In the genomic region with DNA sequence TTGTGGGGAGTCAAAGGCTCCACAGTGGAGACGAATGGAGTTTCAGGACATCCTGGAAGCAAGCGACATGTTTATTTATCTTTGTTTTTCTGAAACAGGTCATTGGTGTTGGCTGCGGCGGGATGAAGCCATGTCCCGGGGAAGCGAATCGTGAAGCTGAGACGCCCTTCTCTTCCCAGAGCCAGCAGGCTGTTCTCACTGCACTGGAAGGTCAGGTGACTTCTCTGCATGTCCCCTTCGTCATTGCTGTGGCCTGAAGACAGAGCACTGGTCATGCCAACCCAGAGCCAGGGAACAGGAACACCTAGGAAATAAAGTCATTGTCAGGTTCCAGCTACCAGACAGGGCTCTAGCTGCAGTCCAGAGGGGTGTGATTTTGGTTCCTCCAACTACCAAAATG, we compare ENCODE assay signal across 32 mouse cellular contexts. TPM values are rescaled to one million over a fixed set of nuclear protein-coding genes. Genes with fewer than 3 reads are reported as not detected.
A peak's percentile ranks its signal among the peaks of the same experiment; 100 is the strongest.
DNase-seq lines count a peak whose midpoint lies in the region; ATAC-seq and TF ChIP-seq lines count a peak whose summit lies in the region.
"Had no signal": no experiment of that assay in that cellular context is flagged by ENCODE, and none has a peak within 500 bp of the region (broad histone marks: within the 10 kb centered on the region; RNA-seq: fewer than 3 reads in every experiment).

No protein-coding gene starts in this region.

- no peak for DNase-seq in kidney, adult 9 months
- peak; percentile 2 for DNase-seq in lung, adult 2 months
- DNase-seq in lung, postnatal 14 days, result no peak
- DNase-seq in lung, postnatal 25 days (ENCODE audit: low spot score), result peak; percentile 7
- DNase-seq in lung, postnatal 4 days, result peak; percentile 26 to 56
- no peak for DNase-seq in gastrocnemius, postnatal 25 days
- DNase-seq: adrenal gland, adult 2 months; adrenal gland, postnatal 14 days; cerebellum, adult 11 months; cerebellum, adult 2 months; cerebellum, adult 9-11 months; cerebellum, postnatal 25 days; forebrain, postnatal 0 days; gastrocnemius, adult 2 months; gastrocnemius, postnatal 36 days; heart, postnatal 14 days; heart, postnatal 4 days had no signal

- H3K4me1 ChIP-seq in kidney, embryonic 15.5 days, result peaks cover 15% of the 10 kb centered on the region
- H3K4me1 ChIP-seq in lung, adult 2 months (ENCODE audit: control insufficient read depth, insufficient read depth, low read length), result peaks cover 3% of the 10 kb centered on the region
- H3K4me1 ChIP-seq: embryonic facial prominence, embryonic 12.5 days had no signal

- H3K27ac ChIP-seq in kidney, embryonic 15.5 days, result no peak overlapping the region
- H3K27ac ChIP-seq: embryonic facial prominence, embryonic 12.5 days; embryonic facial prominence, embryonic 15.5 days; gastrocnemius, adult 2 months; heart, embryonic 10.5 days; heart, embryonic 13.5 days; hindbrain, embryonic 14.5 days; hindbrain, postnatal 0 days had no signal

- ATAC-seq in kidney, embryonic 15.5 days (replicated peaks; ENCODE audit: low FRiP score), result peak; percentile 55; the same call in 1 of the 2 replicates
- ATAC-seq: CD4-positive, CD25-positive, alpha-beta regulatory T cell, adult 4 months; forebrain, embryonic 14.5 days; forebrain, postnatal 0 days; hindbrain, postnatal 0 days had no signal

- no peak overlapping the region for H3K4me2 ChIP-seq in kidney, embryonic 15.5 days
- H3K4me2 ChIP-seq: embryonic facial prominence, embryonic 12.5 days; embryonic facial prominence, embryonic 15.5 days; heart, embryonic 13.5 days; hindbrain, embryonic 14.5 days had no signal

- no peaks in the 10 kb centered on the region for H3K9me3 ChIP-seq in kidney, embryonic 15.5 days (replicated peaks)
- H3K9me3 ChIP-seq: embryonic facial prominence, embryonic 12.5 days; embryonic facial prominence, embryonic 15.5 days; heart, embryonic 10.5 days; heart, embryonic 13.5 days had no signal

- H3K36me3 ChIP-seq in kidney, embryonic 15.5 days, result no peaks in the 10 kb centered on the region
- H3K36me3 ChIP-seq: embryonic facial prominence, embryonic 12.5 days; embryonic facial prominence, embryonic 15.5 days; heart, embryonic 10.5 days; heart, embryonic 13.5 days had no signal

- TF ChIP-seq POLR2A in lung, adult 2 months (IDR thresholded peaks at IDR 0.05; ENCODE audit: borderline replicate concordance, extremely low read depth, low read depth, low read length), result no peak

- TF ChIP-seq CTCF in lung, adult 2 months (IDR thresholded peaks at IDR 0.05; ENCODE audit: insufficient read depth, low read length), result no peak

- WGBS in kidney, embryonic 15.5 days, result 40% methylated on average over 9 of the region's 9 CpGs
- 43% methylated on average over 9 of the region's 9 CpGs for WGBS in lung, adult 2 months

- peaks cover 5% of the 10 kb centered on the region; the same call in 1 of the 2 replicates for H3K27me3 ChIP-seq in kidney, embryonic 15.5 days
- H3K27me3 ChIP-seq: embryonic facial prominence, embryonic 12.5 days; embryonic facial prominence, embryonic 15.5 days had no signal

- H3K9ac ChIP-seq in kidney, embryonic 15.5 days, result no peak overlapping the region
- H3K9ac ChIP-seq: embryonic facial prominence, embryonic 12.5 days; embryonic facial prominence, embryonic 15.5 days; forebrain, postnatal 0 days; heart, embryonic 13.5 days; hindbrain, embryonic 14.5 days had no signal

- no peak overlapping the region for H3K4me3 ChIP-seq in kidney, embryonic 15.5 days (replicated peaks)
- no peak overlapping the region for H3K4me3 ChIP-seq in lung, adult 2 months (replicated peaks; ENCODE audit: extremely low read depth, low read depth, low read length)
- H3K4me3 ChIP-seq: embryonic facial prominence, embryonic 12.5 days; embryonic facial prominence, embryonic 15.5 days; gastrocnemius, adult 2 months; heart, embryonic 10.5 days; heart, embryonic 13.5 days had no signal

RNA-seq across cellular contexts. Expression of a gene that starts 11.1 kb away (rescaled TPM):
- 2.2 and 2.6 TPM in 2 replicates for polyA plus RNA-seq in kidney, embryonic 15.5 days (2015; fragmentation: Nextera tagmentation; extraction: Ambion mirVana)
- 0.88 and 0.93 TPM in 2 replicates for polyA plus RNA-seq in lung, adult 2 months (2012; rRNA removed)
- total RNA-seq in gastrocnemius, postnatal 25 days (2021), result 1 to 10 TPM in 1 of 2 experiments, under 1 TPM in 1; 0.78 to 1.3 TPM
- total RNA-seq: common myeloid progenitor, adult 5-6 weeks; granulocyte monocyte progenitor cell, adult 5-6 weeks had no signal
- polyA plus RNA-seq: forebrain, embryonic 11.5 days had no signal

RNA-seq across cellular contexts. Expression of a gene that starts 39.0 kb away (rescaled TPM):
- not detected in 2 replicates for polyA plus RNA-seq in kidney, embryonic 15.5 days (2015; fragmentation: Nextera tagmentation; extraction: Ambion mirVana)
- not detected in 2 replicates for polyA plus RNA-seq in lung, adult 2 months (2012; rRNA removed)
- under 1 TPM; 0.40 to 0.69 TPM for total RNA-seq in gastrocnemius, postnatal 25 days (2021)
- total RNA-seq: adrenal gland, adult 2 months; adrenal gland, postnatal 14 days; common myeloid progenitor, adult 5-6 weeks; forebrain, postnatal 0 days; granulocyte monocyte progenitor cell, adult 5-6 weeks; heart, postnatal 4 days; MEL had no signal
- polyA plus RNA-seq: adrenal gland, adult 2 months; C2C12; CD4-positive, CD25-positive, alpha-beta regulatory T cell, adult 4 months; cerebellum, adult 2 months; embryonic facial prominence, embryonic 12.5 days; embryonic facial prominence, embryonic 15.5 days; forebrain, embryonic 11.5 days; forebrain, embryonic 14.5 days; frontal cortex, adult 2 months; heart, embryonic 10.5 days; heart, embryonic 13.5 days; hindbrain, embryonic 14.5 days had no signal

Comparison
In these comparisons a context has a peak if more than half of its experiments do, and no peak if none do; other contexts are left out.
1. DNase-seq: peak in lung, adult 2 months (single experiment), lung, postnatal 25 days (single experiment) and lung, postnatal 4 days (2 of 2); none in kidney, adult 9 months (single experiment), lung, postnatal 14 days (single experiment) and gastrocnemius, postnatal 25 days (single experiment).